Mouse (Mus musculus): ENCODE measurements around the gene Ldb3.

Gene Ldb3

DNA sequence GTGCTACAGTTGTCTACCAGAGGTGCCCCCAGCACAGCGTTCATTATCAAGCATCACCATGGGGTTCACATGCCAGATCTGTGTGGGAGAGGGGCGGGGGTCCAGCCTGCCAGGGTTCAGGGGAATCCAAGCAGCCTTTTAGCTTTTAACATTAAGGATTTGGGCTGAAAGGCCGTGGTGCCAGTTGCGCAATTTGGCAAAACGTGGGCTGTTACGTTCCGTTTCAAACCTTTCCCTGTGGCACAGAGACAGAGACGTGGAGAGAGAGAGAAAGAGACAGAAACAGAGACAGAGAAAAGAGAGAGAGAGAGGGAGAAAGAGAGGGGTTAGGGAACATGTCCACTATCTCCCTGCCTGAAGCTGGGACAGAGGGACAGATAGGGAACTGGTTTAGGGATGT lies 26.8 kb downstream of the Ldb3 start:
- no peak for DNase-seq (ENCODE audit: low read depth in 2 of 2, low spot score in 2 of 2)

GRCm38 (mm10) chr14:34558947-34559346 lies 29.5 kb downstream of the Ldb3 start:
- no peak for DNase-seq (ENCODE audit: low read depth in 2 of 2, low spot score in 2 of 2)

DNA sequence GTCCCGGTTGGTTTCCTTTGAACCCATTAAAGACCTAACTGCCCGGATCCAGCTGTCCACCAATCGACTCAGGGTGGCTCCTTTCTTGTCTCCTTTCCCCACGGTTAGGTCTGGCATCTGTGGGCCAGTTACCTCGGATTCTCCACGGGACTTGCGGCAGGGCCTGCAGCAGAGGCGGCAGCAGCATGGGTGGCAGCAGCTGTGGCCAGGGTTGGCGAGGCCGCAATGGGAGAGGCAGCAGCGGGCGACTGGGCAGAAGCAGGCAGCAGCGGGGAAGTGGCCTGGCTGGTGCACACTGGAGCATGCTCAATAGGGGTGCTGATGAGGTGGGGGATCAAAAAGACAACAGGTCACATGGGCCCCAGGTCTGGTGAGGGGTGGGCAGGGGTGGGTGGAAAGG lies 33.3 kb downstream of the Ldb3 start:
- DNase-seq (ENCODE audit: low read depth in 2 of 2, low spot score in 2 of 2), result no peak

GRCm38 (mm10) chr14:34554047-34554446 lies 34.4 kb downstream of the Ldb3 start:
- no peak for DNase-seq (ENCODE audit: low read depth in 2 of 2, low spot score in 2 of 2)

DNA sequence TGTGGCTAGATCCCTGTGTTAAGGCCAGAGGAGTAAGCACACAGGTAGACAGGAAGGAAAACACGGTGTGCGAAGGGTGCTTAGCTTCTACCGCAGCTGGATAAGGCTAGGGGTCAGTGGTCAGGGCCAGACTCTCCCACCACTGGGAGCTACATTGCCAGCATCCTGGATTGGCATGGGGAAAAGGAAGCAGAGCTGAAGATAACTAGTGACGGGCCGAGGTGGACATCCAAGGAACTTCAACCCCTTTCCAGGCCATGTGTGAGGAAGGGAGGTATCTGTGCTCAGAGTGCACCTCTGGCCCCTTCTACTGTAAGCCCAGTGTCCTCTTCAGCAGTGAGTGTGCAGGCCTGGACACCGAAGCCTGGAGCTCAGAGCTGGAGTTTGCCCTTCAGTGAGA lies 35.0 kb downstream of the Ldb3 start:
- DNase-seq (ENCODE audit: low read depth in 2 of 2, low spot score in 2 of 2), result no peak

DNA sequence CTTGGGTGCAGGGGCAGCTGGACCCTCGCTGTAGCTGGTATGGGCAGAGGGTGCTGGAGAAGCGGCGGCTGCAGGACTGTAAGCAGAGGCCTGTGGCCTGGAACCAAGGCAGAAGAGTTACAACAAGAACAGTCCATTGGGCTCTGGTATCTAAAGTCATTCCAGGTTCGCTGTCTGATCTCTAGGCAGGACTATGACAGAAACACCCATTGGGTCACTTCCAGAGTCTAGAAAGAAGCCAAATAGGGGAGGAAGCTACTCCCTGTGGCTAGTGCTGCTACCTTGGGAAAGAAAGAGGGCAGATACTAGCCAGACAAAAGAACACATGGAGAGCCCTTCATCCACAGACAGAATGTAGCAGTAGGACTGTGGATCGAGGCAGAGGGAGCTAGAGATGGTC lies 36.3 kb downstream of the Ldb3 start:
- no peak for DNase-seq (ENCODE audit: low read depth in 2 of 2, low spot score in 2 of 2)

DNA sequence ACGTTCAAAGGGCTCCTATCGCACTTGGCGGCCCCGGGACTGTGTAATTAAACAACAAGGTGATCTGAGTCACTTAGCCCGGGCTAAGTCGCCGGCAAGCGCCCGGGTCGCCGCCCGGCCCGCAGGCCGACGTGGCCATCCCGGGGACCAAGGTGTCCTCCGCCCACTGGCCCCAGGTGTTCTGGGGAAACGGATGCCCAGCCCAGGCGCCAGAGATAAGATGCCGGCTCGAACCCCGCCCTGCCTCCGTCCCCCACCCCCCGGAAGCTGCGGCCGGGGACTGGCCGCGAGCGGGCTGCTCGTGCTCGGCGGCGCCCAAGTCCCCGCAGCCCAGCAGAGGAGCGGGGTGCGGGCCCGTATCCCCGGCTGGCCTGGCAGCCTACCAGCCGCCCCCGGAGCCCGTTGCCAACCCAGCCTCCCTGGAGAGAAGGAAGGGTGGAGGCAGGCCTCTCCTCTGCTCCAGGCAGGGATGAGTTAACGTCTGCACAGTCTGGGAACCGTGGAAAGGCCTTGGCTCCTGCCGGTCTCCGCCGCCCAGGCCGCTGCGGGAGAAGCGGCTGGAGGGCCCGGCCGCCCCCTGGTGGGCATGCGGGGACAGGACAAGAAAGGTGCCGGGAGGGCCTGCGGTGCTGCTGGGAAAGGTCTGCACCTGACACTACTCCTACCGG lies 39.3 kb downstream of the Ldb3 start:
- DNase-seq (ENCODE audit: low read depth in 2 of 2, low spot score in 2 of 2), result peak; percentile 43 to 55

DNA sequence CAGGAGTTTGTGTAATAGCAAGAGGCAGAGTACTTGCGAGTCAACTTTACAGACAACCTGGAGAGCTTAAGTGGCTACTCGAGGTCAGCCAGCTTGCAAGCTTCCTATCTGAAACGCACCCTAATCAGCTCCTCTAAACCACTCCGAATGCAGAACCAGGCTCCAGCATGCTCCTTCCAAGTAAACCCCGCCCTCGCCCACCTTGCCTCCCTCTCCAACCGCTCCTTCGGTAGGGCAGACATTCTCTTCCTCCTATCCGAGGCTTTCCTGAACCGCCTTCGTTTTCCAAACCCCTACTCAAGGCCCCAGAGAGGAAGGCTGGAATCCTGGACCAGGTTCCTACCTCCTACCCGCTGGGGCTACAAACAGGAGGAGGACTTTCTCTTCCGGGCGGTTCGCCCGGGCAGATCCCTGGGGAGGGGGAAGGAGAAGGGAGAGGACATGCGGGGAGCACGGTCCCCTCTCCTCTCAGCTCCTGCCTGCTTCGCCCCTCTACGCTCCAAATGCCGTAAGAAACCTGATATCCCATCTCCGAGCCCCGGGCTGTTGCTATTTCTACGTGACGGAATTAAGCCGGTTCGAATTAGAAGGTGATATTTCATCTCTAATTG lies 40.0 kb downstream of the Ldb3 start:
- DNase-seq (ENCODE audit: low read depth in 2 of 2, low spot score in 2 of 2), result no peak

DNA sequence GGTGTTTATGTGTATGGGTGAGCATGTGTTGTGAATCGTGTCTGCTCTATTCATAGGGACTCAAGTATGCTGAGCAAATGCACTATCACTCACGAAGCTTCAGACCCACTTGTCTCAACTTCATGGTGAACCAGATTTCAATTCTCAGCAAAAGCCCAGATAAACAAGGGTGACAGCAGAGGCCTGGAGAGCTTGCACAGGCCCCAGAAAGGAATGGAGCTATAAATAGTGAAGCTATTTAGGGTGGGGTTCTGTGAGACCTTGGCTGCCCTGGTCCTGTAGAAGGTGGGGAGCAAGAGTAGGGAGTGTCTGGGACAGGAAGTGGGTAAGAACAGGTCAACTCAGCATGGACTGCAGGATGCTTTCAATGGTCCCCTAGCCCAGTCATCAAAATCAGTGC lies 43.9 kb downstream of the Ldb3 start:
- no peak for DNase-seq (ENCODE audit: low read depth in 2 of 2, low spot score in 2 of 2)

DNA sequence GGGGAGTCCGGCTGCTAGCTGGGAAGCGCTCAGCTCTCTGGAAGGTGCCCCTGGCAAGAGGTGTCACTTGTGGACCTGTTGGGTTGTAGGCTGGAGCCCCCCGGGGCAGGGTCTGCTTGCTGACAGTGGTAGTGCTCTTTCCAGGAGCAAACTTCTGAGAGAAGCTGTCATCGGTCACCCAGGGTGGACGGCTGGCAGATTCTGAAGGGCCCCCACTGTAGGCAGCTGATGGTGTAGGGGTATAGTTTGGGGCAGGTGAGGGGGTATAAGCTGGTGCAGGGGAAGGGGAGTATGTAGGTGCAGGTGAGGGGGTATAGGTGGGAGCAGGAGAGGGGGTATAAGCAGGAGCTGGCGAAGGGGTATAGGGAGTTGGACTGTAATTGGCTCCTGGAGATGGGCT lies 44.5 kb downstream of the Ldb3 start:
- DNase-seq (ENCODE audit: low read depth in 2 of 2, low spot score in 2 of 2), result no peak

DNA sequence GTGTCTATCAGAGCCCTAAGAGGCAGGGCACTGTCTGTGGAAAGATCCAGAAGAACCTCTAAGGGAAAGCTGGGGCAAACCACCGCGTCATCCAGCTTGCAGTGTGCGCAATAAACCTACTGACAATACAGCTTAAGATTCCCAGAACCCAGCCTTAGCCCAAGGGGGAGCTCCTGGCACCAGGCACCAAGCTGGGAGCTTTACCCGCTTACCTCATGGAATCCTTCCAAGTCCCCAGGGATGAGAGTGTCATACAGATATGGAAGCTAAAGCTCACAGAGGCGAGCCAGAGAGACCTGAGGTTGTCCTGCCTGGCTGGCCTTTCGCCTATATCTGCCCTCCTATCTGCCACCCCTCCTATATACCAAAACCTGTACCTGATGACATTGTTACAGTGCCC lies 44.9 kb downstream of the Ldb3 start:
- DNase-seq (ENCODE audit: low read depth in 2 of 2, low spot score in 2 of 2), result no peak

DNA sequence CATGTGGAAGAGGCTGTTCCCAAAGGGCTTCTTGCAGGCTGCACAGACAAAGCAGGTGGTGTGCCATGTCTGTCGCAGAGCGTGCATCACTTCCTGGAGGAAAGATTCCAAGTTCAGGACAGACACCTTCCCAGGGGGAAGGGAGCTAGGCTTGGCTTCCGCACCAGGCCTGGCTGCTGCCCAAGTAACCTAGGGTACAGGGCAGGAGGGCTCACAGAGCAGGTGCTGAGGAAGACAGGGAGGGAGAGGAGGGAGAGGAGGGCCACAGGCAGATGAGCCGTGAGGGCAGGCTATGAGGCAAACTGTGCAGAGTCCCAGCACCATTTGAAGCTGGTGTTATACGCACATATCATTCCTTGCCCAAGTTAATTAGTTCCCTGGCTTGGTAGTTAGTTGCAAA lies 46.6 kb downstream of the Ldb3 start:
- DNase-seq (ENCODE audit: low read depth in 2 of 2, low spot score in 2 of 2), result no peak

GRCm38 (mm10) chr14:34540685-34541162 lies 47.8 kb downstream of the Ldb3 start:
- no peak for DNase-seq (ENCODE audit: low read depth in 2 of 2, low spot score in 2 of 2)

GRCm38 (mm10) chr14:34535883-34536282 lies 52.6 kb downstream of the Ldb3 start:
- no peak for DNase-seq (ENCODE audit: low read depth in 2 of 2, low spot score in 2 of 2)

- no peak for DNase-seq (ENCODE audit: low read depth in 2 of 2, low spot score in 2 of 2)
Measured at GRCm38 (mm10) chr14:34533537-34533936, 54.9 kb downstream of the Ldb3 start.

DNA sequence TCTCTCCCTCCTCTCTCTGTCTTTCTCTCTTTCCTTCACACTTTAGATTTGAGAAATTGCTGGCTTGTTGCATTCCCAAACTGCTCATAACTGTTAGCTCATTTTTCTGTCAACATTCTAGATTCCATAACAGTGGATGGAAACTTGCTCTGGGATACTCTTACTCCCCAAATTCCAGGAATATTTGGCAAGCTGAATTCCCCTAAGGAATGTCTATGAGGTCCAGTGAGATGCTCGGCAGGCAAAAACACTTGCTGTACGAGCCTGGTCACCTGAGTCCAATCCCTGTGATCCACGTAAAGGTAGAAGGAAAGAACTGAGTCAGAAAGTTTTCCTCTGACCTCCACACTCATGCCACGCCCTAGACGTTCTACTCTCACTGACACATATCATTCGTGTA lies 55.9 kb downstream of the Ldb3 start:
- no peak for DNase-seq (ENCODE audit: low read depth in 2 of 2, low spot score in 2 of 2)

DNA sequence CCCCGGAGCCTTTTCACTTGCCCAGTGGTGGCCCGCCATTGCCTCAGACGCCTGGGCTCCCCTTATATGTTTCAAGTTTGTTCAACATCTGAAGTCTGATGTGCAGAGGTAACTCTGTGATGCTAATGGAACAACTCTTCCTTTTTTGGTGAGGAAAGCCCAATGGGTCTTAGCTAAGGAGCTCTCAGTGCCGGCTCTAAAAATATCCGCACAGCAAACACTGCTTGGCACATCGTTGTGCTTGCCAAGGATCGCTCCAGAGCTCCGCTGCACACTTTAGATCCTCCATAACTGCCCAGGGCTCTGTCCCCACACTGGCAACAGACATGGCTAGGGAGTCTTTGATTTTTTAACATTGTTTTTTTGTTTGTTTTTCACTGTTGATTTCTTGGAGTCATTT lies 59.7 kb downstream of the Ldb3 start:
- DNase-seq (ENCODE audit: low read depth in 2 of 2, low spot score in 2 of 2), result no peak

GRCm38 (mm10) chr14:34522701-34523100 lies 65.8 kb downstream of the Ldb3 start, which contains the start of gene 9230112D13Rik:
TSS of gene 9230112D13Rik (minus strand) at chr14:34522801.
- DNase-seq (ENCODE audit: low read depth in 2 of 2, low spot score in 2 of 2), result no peak

DNA sequence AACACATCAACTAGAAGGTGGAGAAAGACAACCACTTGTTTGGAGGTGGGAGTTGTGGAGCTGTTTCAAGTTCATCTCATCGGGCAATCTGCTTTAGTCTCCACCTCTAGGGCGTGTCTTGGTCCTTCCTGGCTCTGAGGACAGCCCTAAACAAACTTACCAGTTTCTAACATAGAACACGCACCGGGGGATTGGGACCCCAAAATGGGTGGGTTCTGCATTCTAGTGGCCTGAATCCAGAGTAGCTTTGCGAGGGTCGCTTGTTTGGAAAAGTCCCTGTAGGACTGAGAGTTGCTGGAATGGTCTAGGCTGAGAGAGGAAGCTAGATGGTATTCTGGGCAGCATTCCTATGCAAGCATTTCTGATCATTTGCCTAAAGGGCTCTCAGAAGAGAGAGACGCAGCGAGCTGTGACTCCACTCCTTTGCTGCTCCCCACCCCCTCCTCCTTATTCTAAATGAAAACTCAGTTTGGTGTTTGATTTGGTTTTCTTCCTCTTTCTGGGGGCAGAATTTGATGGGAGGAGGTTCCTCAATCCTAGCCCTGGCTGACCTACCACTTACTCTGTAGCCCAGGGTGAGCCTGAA lies 70.4 kb downstream of the Ldb3 start:
- DNase-seq (ENCODE audit: low read depth in 2 of 2, low spot score in 2 of 2), result no peak

DNA sequence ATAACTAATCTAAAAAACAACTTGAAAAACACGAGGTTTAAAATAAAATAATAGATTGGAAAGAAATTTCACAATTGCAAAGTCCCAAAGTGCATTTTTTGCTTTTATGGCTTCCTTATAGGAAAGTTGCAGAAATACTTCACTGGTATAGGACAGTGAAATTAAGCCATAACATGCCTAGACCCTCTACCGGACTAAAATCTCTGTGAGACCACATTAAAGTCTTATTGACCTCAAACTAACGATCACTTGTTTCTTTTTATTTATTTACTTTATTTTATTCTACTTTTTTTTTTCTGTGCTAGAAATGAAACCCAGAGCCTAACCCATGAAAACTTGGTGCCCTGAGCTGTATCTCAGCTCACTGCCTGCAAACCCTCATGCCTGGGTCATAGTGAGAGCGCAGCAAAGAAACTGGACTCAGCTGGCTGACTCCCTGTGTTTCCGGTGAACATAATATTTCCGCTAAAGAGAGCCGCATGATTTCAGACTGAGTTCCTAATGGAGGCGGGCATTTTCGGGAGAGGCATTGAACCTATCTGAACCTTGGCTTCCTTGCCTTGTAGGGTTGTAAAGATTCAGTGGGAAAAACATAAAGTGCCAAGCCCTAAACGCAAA lies 71.4 kb downstream of the Ldb3 start:
- no peak for DNase-seq (ENCODE audit: low read depth in 2 of 2, low spot score in 2 of 2)

DNA sequence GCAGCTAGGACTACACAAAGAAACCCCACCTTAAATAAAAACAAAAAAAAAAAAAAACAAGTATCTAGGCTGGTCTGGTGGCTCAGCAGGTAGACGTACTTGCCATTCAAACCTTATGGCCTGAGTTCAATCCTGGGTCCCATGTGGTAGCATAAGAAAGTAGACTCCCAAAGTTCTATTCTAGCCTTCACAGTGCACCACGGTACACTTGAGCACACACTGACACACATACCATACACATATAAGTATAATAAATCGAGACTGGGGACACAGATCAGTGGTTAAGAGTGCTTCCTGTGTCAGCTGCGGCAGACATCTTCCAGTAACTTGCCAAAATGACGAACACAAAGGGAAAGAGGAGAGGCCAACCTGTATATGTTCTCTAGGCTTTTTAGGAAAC lies 72.6 kb downstream of the Ldb3 start:
- DNase-seq (ENCODE audit: low read depth in 2 of 2, low spot score in 2 of 2), result no peak

- DNase-seq (ENCODE audit: low read depth in 2 of 2, low spot score in 2 of 2), result no peak
Measured at GRCm38 (mm10) chr14:34514120-34514519, 74.4 kb downstream of the Ldb3 start.
